Mouse (Mus musculus) brown adipose tissue, adult 24 weeks (tissue): ENCODE measurements around the gene Pitx3. TPM values are rescaled to one million over a fixed set of nuclear protein-coding genes. Genes with fewer than 3 reads are reported as not detected.

Source experiments
- H3K27ac ChIP-seq: fragments of 200-500 bp; replicated peaks from 2 replicates; pipeline ENCODE4 v1.5.1; 2012; ENCODE audit warnings: low read depth, mild to moderate bottlenecking, low read length
- H3K4me1 ChIP-seq: fragments of 200-500 bp; 2 replicates; pipeline ENCODE4 v1.6.1; 2012; ENCODE audit warnings: low read length, mixed read lengths; ENCODE audit not compliant: control insufficient read depth, insufficient read depth, insufficient read length
- H3K4me3 ChIP-seq: fragments of 200-500 bp; 2 replicates; pipeline ENCODE4 v1.5.1; 2012; ENCODE audit warnings: low read depth, mild to moderate bottlenecking, low read length, moderate library complexity; ENCODE audit not compliant: insufficient read depth
- polyA plus RNA-seq: library from polyadenylated mRNA; stranded (reverse); fragments of >200 nt; gene quantifications from 2 replicates; pipeline ENCODE4 v1.2.4, GENCODE M21; 2012; ENCODE audit not compliant: missing spikeins, insufficient read depth, insufficient read length

Gene Pitx3
- polyA plus RNA-seq, 1 experiment = not detected

DNA sequence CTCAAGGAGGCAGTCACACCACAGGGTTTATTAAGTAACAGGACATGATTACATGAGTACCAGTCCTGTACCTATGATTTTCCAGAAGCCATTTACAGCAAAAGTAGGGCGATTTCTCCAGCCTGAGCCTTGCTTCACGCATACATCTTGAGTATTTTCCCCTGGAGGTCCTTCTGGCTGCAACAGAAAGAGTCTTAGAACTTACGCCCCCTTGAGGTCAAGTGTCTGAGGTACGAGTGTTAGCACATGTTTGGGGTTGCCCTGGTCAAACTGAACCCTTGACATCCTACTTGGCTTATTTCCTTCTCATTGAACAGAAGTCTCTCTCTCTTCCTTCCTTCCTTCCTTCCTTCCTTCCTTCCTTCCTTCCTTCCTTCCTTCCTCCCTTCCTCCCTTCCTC lies 33.5 kb downstream of the Pitx3 start:
- Histone ChIP-seq H3K27ac (no peak overlapping the region), H3K4me1 (no peaks in the 10 kb centered on the region), H3K4me3 (no peak overlapping the region)

DNA sequence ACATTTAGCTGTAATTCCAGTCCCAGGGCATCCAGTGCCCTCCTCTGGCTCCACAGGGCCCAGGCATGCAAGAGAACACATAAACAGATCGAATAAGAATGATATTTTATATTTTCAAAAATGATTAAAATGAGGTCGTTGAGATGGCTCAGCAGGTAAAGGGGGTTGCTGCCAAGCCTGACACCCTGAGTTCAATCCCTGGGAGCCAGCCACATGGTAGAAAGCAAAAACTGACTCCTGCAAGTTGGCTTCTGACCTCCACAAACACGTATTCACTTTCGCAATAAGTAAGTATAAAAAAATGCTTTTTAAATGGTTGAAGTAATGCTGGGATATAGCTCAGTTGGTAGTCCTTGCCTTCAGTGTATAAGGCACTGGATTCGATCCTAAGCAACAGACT lies 37.3 kb downstream of the Pitx3 start:
- H3K27ac ChIP-seq = no peak overlapping the region
- H3K4me3 ChIP-seq = no peak overlapping the region
- no peaks in the 10 kb centered on the region for H3K4me1 ChIP-seq

DNA sequence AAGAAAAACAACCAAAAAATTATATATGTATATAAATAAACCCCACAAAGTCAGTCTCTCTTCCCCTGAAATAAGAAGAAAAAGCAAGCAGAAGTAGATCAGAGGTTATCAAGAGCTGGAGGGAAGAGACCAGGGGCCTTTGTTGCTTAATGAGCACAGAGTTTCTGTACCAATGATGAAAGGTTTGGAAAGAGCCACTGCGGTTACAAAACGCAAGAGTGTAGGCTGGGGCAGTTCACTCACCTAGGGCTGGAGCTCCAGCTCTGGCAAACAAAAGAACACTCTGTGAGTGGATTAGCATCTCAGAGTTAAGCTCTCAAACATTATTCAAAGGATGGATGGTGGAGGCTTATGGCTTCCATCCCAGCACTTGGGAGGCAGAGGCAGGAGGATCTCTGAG lies 37.9 kb downstream of the Pitx3 start:
- Histone ChIP-seq H3K27ac (no peak overlapping the region), H3K4me1 (no peaks in the 10 kb centered on the region), H3K4me3 (no peak overlapping the region)

DNA sequence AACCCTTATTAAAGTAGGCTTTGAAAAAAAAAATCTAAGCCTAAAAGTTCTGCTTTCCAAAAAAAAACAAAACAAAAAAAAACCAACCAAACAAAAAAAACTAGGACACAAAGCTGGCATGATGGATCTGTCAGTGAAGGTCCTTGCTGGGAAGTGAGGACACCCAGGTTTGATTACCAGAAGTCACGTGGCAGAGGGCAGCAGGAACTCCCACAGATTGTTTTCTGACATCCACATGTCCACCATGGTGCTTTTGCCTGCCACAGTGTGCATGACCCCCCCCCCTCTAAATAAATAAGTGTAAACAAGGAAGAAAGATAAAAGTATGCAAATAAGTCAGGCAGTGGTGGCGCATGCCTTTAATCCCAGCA lies 44.0 kb downstream of the Pitx3 start:
- peak overlapping the region; percentile 85 for H3K27ac ChIP-seq
- no peaks in the 10 kb centered on the region for H3K4me1 ChIP-seq

DNA sequence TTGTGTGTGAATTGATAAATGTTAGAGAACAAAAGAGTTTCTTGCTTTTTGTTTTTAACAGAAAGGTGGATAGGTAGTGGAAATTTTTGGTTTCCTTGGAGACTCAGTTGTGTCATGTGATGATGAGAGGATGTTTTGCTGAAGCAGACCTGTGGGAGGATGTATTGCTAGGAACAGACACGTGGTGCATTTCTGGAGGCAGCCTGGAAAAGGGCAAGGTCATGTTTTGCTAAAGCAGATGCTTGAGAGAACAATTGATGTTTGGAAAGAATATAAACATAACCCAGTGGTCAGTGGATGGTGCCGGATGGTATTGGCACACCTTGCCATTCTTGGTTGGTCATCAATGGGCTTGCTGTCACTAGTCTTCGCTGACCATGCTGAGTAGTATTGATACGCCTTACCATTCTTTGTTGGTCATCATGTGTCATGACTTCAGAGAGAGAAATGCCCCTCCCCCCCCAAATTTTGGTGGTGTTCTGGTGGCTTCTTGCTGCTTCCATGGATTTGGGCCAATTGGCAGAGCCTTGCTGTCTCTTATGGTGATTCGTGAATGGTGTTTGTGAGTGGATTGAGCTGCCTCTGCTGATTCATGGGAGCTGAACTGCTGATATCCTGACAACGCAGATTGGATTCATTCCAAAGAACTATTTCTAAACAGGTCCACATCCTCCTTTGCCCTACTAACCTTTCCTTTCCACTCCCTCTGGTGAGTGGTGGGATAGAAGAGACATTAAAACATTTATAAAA lies 44.5 kb downstream of the Pitx3 start:
- Histone ChIP-seq H3K4me3 (no peak overlapping the region), H3K4me1 (no peaks in the 10 kb centered on the region), H3K27ac (peak overlapping the region; percentile 23)

More for the DNA sequence above, 44.0 kb downstream of the Pitx3 start:
- H3K4me3 ChIP-seq = no peak overlapping the region

DNA sequence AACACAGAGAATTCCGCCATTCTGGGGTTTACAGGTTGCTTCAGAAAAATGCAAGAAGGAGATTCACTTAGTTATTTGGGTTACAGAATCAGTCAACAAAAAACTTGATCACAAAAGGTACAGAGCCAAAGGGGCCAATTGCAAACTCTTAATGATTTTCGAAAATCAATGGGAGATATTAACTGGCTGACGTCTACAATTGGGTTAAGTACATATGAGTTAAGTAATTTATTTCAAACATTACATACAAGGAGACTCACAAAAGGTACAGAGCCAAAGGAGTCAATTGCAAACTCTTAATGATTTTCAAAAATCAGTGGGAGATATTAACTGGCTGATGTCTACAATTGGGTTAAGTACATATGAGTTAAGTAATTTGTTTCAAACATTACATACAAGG lies 48.6 kb downstream of the Pitx3 start:
- H3K4me3 ChIP-seq = no peak overlapping the region
- no peaks in the 10 kb centered on the region for H3K4me1 ChIP-seq
- no peak overlapping the region for H3K27ac ChIP-seq

DNA sequence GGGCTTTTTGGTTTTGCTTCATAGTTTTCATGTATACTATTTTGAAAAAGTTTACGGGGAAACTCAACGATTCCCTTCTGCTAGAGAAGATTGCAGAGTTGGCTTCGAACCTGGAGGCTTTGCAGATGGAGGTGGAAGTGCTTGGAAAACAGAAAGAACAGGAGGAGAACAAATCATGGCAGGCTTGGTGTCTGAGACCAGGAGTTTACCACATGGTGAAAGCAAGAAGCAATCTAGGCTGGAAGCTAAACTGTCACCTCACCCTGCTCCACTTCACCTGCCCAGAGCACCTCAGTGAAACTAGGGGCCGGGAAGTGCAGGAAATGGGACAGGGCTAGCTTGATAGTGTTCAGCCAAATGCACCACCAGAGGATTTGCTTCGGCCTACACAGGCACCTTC lies 51.7 kb downstream of the Pitx3 start:
- Histone ChIP-seq H3K4me3 (no peak overlapping the region), H3K27ac (0 out of 2 replicates have a peak overlapping the region, but pooled peaks have one; percentile 0), H3K4me1 (no peaks in the 10 kb centered on the region)

DNA sequence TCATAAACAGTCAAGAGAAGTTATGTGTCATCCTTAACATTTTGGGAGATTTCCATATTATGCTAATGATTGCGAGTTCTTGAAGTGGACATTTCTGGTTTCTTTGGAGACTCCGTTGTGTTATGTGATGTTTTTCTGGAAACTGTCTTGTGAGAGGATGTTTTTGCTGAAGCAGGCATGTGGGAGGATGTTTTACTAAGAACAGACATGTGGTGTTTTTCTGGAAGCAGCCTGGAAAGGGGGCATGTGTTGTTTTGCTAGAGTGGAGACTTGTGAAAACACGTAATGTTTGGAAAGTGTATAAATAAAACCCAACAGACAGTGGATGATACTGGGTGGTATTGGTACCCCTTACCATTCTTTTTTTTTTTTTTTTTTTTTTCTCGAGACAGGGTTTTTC lies 52.8 kb downstream of the Pitx3 start:
- no peaks in the 10 kb centered on the region for H3K4me1 ChIP-seq
- no peak overlapping the region for H3K4me3 ChIP-seq
- no peak overlapping the region for H3K27ac ChIP-seq

DNA sequence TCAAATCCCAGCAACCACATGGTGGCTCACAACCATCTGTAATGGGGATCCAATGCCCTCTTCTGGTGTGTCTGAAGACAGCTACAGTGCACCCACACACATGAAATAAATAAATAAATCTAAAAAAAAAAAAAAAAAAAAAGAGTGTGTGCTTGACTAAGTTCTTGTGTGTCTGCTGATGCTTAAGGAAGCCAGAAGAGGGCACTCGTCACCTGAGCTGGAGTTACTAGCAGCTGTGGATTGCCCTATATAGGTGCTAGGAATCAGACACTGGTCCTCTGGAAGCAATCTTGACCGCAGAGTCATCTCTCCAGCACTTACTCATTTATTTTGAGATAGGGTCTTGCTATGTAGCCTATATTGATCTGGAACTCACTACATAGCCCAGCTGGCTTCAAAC lies 54.0 kb downstream of the Pitx3 start:
- H3K4me1 ChIP-seq = no peaks in the 10 kb centered on the region
- no peak overlapping the region for H3K4me3 ChIP-seq
- H3K27ac ChIP-seq = no peak overlapping the region

DNA sequence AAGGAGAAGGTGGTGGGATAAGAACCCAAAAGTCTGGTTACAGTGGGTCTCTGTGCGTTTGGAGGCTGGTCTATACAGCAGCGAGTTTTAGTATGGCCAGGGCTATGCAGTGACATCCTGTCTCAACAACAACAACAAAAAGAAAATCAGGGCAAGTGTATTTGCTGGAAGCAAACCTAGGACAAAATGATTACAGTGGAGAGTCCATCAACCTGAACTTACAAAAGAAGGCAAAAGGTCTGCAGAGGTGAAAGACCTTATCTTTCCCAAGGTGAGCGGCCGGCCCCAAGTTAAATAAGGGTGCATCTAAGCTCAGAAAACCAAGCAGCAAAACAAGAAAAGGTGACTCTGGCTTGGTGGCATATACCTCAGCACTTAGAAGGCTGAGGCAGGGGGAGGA lies 56.5 kb downstream of the Pitx3 start:
- Histone ChIP-seq H3K4me3 (no peak overlapping the region), H3K27ac (no peak overlapping the region), H3K4me1 (no peaks in the 10 kb centered on the region)

DNA sequence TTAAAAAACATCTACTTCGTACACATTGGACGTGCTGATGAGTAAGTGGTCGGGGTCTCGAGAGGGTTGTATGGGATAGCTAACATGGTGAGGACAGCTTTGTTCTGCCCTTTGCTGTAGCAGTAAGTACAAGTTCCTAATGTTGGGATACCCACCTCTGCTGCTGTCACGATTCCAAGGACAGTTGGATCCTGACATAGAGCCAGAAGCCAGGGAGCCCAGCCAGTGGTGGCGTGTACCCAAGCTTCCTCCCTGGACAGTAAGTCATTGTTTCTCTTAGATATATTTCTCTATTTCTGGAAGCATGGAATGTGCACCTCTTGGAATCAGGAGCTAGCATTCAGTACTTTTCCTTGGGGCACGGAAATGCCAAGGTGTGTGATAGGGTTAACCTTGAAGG lies 60.3 kb downstream of the Pitx3 start:
- H3K4me1 ChIP-seq = no peaks in the 10 kb centered on the region
- H3K27ac ChIP-seq = no peak overlapping the region
- no peak overlapping the region for H3K4me3 ChIP-seq

DNA sequence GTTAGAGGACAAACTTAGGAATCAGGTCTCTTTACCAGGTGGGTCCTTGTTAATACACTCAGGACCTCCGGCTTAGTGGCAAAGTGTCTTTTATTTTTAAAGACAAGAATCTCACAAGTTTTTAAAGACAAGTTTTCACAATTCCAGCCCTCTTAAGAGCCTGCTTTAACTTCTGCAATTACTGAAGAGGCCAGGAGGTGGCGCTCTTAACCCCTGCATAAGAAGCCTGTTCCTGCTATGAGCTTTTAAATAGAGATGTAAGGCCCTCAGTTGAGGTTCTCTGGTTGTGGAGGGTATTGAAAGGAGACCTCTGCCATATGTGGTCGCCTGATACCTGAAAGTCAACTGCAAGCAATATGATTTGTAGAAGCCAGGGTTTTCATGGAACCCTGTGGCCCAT lies 61.8 kb downstream of the Pitx3 start:
- Histone ChIP-seq H3K4me1 (no peaks in the 10 kb centered on the region), H3K4me3 (no peak overlapping the region), H3K27ac (no peak overlapping the region)

Other genes starting within 250 kb of the Pitx3 start
- gene Armh3, start 149.8 kb downstream of the Pitx3 start, polyA plus RNA-seq = 6.6 and 8.3 TPM in 2 replicates
- gene Hps6, start 144.8 kb downstream of the Pitx3 start, polyA plus RNA-seq = 1.8 and 2.1 TPM in 2 replicates
- 3.9 and 6.6 TPM in 2 replicates for gene Pprc1, start 103.4 kb downstream of the Pitx3 start, polyA plus RNA-seq
- gene Ldb1, start 103.1 kb downstream of the Pitx3 start, polyA plus RNA-seq = 23.9 and 26.5 TPM in 2 replicates
- gene Nolc1, start 72.5 kb downstream of the Pitx3 start, polyA plus RNA-seq = 21.2 and 26.8 TPM in 2 replicates
- gene Elovl3, start 16.4 kb downstream of the Pitx3 start, polyA plus RNA-seq = 35.1 and 159 TPM in 2 replicates
- gene Gbf1, start 4.2 kb upstream of the Pitx3 start, polyA plus RNA-seq = 21.7 and 24.9 TPM in 2 replicates
- 8.2 and 9.2 TPM in 2 replicates for gene Nfkb2, start 156.0 kb upstream of the Pitx3 start, polyA plus RNA-seq
- 1.4 TPM in 1 of 2 replicates, not detected in the other for gene Psd, start 178.8 kb upstream of the Pitx3 start, polyA plus RNA-seq
- 5.9 and 8.9 TPM in 2 replicates for gene Fbxl15, start 179.9 kb upstream of the Pitx3 start, polyA plus RNA-seq
- 61.9 and 67.2 TPM in 2 replicates for gene Cuedc2, start 190.4 kb upstream of the Pitx3 start, polyA plus RNA-seq
- gene Mfsd13a, start 192.8 kb upstream of the Pitx3 start, polyA plus RNA-seq = 1.0 and 2.6 TPM in 2 replicates
- not detected in 2 replicates for gene 2310034G01Rik, start 202.0 kb upstream of the Pitx3 start, polyA plus RNA-seq
- 63.5 and 78.7 TPM in 2 replicates for gene Actr1a, start 247.4 kb upstream of the Pitx3 start, polyA plus RNA-seq
- gene Sufu, start 248.6 kb upstream of the Pitx3 start, polyA plus RNA-seq = 6.8 and 6.9 TPM in 2 replicates